Mouse (Mus musculus) cortical plate, adult 2 months (tissue): ENCODE measurements around the gene Slc4a1.

Source experiments
- CTCF ChIP-seq: fragments of 200-500 bp; IDR thresholded peaks from 2 replicates; pipeline ENCODE4 v1.5.1; 2011; ENCODE audit warnings: mild to moderate bottlenecking, control low read depth, low read length; ENCODE audit not compliant: insufficient read depth; ENCODE audit errors: extremely low read depth
- POLR2A ChIP-seq: fragments of 200-500 bp; IDR thresholded peaks from 2 replicates; pipeline ENCODE4 v1.6.1; 2011; ENCODE audit warnings: mild to moderate bottlenecking, low read length, control low read depth; ENCODE audit not compliant: insufficient read depth; ENCODE audit errors: extremely low read depth

- TF ChIP-seq CTCF (no peak), POLR2A (no peak)
Measured at GRCm38 (mm10) chr11:102411061-102411460, 45.1 kb upstream of the Slc4a1 start.
